Mouse (Mus musculus) ovary, adult 18-20 months (tissue): ENCODE measurements at regions not wholly inside any gene's neighbourhood (a gene's known extent, or its start where the extent isn't known, plus 50 kb on each side); places are given as distances from the start of the nearest gene placed in this dataset.
A peak's percentile ranks its signal among the peaks of the same experiment; 100 is the strongest.

ENCODE experiments used
- DNase-seq: peaks from one replicate; pipeline ENCODE4 v3.0.0; 2022; ENCODE audit warnings: low spot score, mixed read lengths

DNA sequence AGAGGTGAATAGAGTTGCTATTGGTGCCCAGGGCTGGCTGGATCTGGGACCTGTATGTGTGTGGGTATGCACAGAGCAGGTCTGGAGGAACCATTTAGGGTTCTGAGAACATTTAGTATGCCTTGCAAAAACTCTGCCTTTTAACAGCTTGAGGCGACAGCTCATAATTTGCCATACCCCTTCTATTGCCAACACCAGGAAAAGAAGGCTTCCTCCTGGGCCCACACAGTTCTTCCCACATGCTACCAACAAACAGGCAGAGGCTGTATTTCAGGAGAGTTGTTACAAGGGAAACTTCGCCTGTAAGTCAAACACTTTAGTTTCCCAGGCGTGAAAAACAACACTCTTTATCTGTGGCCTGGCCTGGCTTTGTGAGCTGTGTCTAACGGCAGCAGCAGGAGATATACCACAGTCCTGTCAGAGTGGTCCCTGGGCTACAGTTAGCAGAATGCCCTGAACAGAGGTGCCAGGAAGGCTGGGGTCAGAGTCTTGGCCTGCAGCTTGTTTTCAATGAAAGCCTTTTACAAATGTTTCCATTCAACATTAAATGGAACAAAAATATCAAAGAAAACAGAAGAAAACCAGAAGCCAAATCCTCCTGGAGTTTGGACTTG, 225.4 kb downstream of the Dhx35 start:
- DNase-seq: no peak

GRCm38 (mm10) chr2:159032147-159032546, 237.5 kb downstream of the Dhx35 start:
- no peak for DNase-seq

DNA sequence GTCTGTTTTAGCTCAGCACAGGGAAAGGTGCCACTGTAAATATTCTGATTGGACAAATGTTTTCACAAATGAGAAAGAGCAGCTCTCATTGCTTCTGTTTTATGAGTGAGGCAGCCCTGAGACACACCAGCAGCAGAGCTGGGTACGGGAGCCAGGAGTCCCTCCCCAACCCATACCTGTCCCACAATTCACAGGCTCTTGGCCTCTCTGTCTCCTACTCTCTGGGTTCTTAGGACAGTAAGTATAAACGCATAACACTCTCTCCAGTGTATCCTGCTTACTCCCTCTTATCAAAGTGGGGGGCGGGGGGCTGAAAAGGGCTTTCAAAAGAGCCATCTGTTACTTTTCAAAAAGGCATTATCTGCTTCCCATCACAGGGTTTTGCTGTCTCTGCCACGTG, 245.3 kb downstream of the Dhx35 start:
- no peak for DNase-seq

- peak; percentile 22 for DNase-seq
These were observed 258.9 kb downstream of the Dhx35 start for GRCm38 (mm10) chr2:159053534-159053933.

DNA sequence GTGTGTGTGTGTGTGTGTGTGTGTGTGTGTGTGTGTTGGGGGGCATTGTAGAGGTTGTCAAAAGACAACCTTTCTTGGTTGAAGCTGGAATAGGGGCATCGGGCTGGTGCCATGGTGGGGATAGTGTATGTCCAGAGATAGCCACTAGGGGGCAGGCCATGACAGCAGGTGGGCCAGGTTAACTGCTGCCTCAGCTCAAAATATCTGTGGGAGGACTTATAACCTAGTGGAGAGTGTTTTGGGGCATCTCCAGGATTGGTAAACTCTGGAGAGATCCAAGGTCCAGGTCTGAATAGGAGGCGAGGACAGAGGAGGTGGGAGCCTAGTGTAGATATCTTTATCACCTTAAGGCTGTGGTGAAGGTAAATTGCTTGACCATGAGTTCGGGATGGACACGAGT, 259.3 kb downstream of the Dhx35 start:
- DNase-seq: peak; percentile 22

DNA sequence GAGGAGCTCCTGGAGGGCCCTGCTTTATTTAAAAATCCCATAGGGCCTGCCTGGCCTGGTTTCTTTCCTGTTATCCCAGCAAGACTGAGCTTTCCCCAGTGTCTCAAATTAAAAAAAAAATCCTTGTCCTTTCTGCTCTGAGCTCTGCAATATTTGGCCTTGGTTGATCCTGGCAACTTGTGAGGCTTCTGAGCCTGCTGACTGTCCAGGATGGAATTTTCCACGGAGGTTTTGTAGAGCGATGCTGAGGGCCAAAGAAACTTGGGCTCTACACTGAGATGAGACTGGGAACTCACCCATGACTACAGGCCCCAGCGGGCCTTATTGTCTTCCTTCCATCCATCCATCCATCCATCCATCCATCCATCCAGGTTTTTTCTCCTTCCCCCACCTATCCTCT, 259.8 kb downstream of the Dhx35 start:
- peak; percentile 50 for DNase-seq

DNA sequence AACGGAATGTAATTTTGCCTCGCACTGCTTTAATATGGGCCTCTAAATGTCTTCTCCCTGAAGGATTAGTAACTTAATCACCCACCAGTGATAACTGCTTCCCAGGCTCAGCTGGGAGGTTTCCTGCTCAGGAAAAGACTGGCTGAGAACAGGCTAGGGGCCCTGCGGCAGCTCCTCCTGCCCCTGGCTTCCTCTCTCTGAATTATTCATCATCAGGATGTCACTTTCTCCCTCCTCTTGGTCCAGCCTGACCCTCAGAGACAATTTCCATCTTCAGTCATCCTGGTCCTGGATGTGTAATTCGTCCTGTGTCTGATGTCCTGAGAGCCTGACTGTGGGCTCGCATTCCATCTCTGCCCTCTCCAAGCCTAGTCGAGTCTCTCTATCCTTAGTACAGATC, 261.2 kb downstream of the Dhx35 start:
- no peak for DNase-seq

DNA sequence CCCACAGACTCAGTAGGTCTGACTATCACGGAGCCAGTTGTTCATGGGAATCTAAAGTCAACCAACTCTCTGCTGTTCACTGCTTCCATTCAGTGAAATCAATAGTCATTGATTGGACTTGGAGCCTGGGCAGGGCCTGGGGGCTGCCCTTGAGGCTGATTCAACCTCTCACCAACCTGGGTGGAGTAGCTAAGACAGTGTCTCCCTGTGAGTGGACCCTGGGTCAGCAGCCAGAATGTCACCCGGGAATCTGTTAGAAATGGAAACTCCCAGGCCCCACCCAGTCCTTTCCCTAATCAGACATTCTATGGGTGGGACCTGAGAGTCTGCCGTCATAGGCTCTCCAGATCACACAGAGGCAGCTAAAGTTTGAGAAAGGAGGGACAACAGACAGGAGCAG, 262.4 kb downstream of the Dhx35 start:
- DNase-seq: no peak

DNA sequence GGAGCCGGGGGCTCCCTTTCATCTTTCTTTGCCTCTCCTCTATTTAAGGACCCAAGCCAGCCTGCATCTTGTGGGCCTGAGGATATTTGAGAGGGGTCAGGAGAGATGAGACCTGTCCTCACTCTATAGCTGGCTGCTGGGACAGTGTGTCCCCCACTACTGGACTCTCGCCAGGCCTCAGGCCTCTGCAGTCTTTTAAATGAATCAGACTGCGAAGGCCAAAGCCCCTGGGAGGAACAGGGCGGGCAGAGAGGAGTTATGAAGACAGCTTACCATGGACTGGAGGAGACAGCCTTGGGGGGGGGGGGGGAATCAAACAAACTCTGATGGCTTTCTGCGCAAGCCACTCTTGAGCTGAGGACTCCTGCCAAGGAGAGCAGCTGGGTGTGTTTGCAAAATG, 262.9 kb downstream of the Dhx35 start:
- DNase-seq: peak; percentile 22

GRCm38 (mm10) chr2:159062266-159062665, 267.7 kb downstream of the Dhx35 start:
- no peak for DNase-seq

DNA sequence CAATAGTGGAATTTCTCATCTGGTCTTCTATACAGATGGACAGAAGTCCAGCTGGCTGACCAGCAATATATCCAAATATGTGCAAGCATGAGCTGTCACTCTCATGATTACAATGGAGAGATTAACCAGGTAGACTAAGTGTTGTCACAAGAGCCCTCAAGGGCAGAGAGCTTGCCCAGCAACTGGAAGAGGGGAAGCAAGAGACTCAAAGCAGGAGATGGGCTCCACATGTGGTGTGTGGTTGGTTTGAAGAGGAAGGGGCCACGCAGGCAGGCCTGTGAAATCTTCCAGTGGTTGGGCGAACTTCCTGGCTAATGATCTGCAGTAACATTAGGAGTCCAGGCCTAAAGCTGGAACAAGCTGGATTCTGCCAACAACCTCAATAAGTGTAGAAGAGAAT, 268.1 kb downstream of the Dhx35 start:
- no peak for DNase-seq

DNA sequence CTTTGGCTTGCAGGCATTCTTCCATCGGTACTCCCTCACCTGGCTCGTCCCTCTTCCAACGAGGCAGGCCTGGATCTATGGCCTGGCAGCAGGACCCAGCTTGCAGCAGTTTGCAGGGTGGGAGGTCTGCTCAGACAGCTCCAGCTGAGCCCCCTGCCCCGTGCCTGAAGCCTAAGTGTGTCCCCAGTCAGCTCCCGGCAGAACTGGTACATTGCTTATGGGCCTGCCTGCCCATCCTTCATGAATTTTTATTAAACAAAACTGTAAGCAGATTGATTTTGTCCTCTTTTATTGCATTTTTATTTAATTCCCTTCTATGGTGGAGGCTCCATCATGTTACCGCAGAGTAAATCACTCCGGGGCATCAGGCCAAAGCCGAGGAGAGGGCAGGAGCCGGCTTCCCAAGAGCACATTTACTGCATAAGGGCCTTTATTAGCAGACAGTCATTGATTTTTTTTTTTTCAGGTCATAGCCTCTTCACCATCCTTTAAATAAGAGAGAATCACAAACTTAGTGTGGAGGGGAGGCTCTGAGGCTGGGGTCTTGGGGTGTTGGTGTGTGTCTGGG, 269.9 kb downstream of the Dhx35 start:
- no peak for DNase-seq

DNA sequence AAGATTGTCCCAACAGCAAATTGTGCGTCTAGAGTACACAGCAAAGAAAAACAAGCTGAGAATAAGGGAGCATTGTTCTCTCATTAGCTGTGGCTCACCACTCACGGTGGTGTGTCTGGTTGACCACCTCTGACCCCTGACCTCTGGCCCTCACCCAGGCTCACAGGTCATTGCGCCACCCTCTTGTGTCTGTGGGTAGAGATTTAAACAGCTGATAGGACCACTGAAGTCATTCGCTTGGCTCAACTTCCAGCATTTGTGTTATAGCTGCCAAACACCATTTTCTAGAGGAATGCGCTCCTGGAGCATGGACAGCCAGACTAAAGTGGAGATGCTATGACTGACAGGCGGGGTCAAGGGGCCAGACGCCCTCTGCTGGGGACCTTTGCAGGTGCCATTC, 272.9 kb downstream of the Dhx35 start:
- no peak for DNase-seq

- DNase-seq: no peak
These were observed 273.9 kb downstream of the Dhx35 start for GRCm38 (mm10) chr2:159068303-159069020.

DNA sequence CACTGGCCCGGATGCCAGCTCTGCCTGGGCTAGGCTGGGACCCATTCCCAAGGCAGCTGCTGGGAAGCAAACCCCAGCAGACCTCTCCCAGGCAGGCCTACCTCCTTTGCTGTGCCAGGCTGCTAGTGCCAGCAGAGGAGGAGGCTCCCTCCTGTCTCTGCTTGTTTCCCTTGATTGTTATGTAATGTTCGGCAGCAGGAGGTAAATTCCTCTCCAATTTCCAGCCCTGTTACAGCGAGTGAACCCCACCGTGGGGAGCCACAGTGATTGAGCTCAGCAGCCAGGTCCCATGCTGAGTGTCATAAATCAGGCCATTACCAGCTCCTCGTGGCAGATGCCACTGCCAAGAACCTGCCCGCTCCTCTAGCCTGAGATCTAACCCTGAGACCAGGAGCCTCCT, 274.6 kb downstream of the Dhx35 start:
- no peak for DNase-seq

DNA sequence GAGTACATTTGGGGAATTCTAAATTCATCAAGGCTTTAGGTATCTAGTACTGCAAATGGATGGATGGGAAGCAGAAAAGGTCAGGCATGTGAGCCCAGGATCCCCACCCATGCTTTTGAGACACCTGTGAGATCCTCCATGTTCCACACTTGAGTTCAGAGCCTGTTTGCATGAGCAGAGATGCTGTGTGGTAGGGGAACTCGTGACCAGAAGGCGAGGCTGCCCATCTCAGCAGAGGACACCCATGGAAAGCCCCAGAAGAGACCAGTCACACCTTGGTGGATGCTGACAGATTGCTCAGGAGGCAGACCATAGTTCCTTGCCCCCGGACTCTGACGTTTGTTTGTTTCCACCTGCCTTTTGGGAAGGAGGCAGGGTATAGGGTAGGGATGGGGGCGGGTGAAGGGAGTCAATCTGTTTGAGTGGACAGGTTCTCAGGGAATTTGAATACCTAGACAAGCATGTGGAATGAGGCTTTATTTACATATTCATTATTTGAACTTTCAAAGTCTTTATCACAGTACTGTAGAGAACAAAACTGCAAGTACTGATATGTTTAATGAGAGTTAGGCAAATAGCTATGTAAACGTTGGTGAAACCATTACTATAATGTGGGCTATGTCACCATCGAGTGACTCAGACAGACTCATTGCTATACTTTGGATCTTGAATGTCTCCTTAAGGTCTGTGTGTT, 278.5 kb downstream of the Dhx35 start:
- DNase-seq: no peak

- no peak for DNase-seq
These were observed 285.2 kb downstream of the Dhx35 start for GRCm38 (mm10) chr2:159079836-159080235.

- no peak for DNase-seq
These were observed 286.4 kb downstream of the Dhx35 start for GRCm38 (mm10) chr2:159080784-159081544.

GRCm38 (mm10) chr2:159086836-159087235, 292.2 kb downstream of the Dhx35 start:
- no peak for DNase-seq

- no peak for DNase-seq
These were observed 293.6 kb downstream of the Dhx35 start for GRCm38 (mm10) chr2:159088196-159088595.

DNA sequence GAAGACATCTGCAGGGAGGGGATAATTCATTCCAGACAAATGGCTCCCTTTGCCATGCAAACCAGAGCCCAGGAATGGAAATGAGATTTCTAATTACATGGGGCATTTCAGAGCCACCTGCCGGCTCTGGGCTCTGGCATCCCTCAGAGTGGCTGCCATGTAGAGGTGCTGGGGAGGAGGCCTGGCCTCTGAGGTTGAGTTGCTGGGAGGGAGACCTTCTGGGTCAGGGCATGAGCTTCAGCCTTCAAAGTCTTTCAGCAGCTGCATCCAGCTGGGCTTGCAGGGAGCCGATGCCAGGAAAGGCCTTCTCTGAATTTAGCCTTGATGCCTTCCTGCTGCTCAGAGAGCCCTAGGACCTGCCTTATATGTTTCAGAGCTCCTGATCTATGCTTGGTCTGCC, 302.1 kb downstream of the Dhx35 start:
- peak; percentile 20 for DNase-seq

DNA sequence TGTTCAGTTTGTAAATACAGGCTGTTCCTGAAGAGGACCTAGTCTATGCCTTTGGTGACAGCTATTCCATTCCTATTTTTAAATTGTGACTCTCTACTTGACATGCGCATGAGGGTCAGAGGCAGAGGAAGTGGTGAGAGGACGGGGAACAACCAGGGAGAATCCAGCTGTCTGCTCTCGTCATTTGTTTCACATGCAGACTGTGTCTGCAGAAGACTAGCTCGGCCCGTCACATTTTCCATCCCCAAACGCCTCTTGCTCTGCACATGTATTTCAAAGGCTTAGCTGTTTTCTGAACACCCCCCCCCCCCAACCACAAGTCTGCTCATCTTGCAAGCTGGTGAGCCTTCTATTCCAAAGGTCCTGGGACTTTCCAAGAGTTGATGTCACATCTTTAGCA, 339.4 kb downstream of the Dhx35 start:
- no peak for DNase-seq
